Mouse (Mus musculus) ES-E14 (cell line): ENCODE data around the gene Ube2k.
A peak's percentile ranks its signal among the peaks of the same experiment; 100 is the strongest.

ENCODE experiments used
- CHD2 ChIP-seq: IDR thresholded peaks from 2 replicates; pipeline ENCODE4 v1.6.1; 2014; ENCODE audit warnings: mild to moderate bottlenecking, low read depth, low read length, inconsistent platforms
- HCFC1 ChIP-seq: IDR thresholded peaks from 2 replicates; pipeline ENCODE4 v1.6.1; 2012; ENCODE audit warnings: low read length, inconsistent platforms, borderline replicate concordance; ENCODE audit not compliant: insufficient read depth
- MAFK ChIP-seq: IDR thresholded peaks from 2 replicates; pipeline ENCODE4 v1.6.1; 2014; ENCODE audit warnings: mild to moderate bottlenecking, low read depth, low read length, inconsistent platforms; ENCODE audit not compliant: insufficient read depth

- no peak for TF ChIP-seq CHD2
- peak; percentile 24; the same call in 1 of the 2 replicates for TF ChIP-seq HCFC1
- TF ChIP-seq MAFK = no peak
Observed at GRCm38 (mm10) chr5:65492716-65493531, 44.1 kb upstream of the Ube2k start, which contains the start of gene Gm43552.
